Mouse (Mus musculus) heart, postnatal 4 days (tissue): ENCODE results near the gene Myo5c. TPM values are rescaled to one million over a fixed set of nuclear protein-coding genes. Genes with fewer than 3 reads are reported as not detected.
"Not testable (repeated sequence)": the region's sequence is repeated elsewhere in the genome, so short reads cannot be mapped to it uniquely, and the experiment has no call there.

ENCODE experiments used
- DNase-seq: peaks from one replicate; pipeline ENCODE4 v3.0.0; 2021
- total RNA-seq, 2 experiments: library from RNA; stranded (reverse); gene quantifications; 2 replicates each; pipeline ENCODE4 v1.2.3; 2021

Gene Myo5c
- total RNA-seq, 2 experiments from 2014 or later = 3.6 to 5.5 TPM

- DNase-seq = no peak
Observed at GRCm38 (mm10) chr9:75244527-75244926, 12.7 kb downstream of the Myo5c start.

- no peak for DNase-seq
Observed at GRCm38 (mm10) chr9:75246080-75246930, 14.5 kb downstream of the Myo5c start.

GRCm38 (mm10) chr9:75247870-75248269 lies 16.1 kb downstream of the Myo5c start:
- no peak for DNase-seq

- DNase-seq = no peak
Observed at GRCm38 (mm10) chr9:75248359-75248758, 16.5 kb downstream of the Myo5c start.

GRCm38 (mm10) chr9:75248874-75249273 lies 17.1 kb downstream of the Myo5c start:
- DNase-seq = no peak

- not testable (repeated sequence) for DNase-seq
Observed at GRCm38 (mm10) chr9:75253158-75253557, 21.3 kb downstream of the Myo5c start.

GRCm38 (mm10) chr9:75253766-75254165 lies 21.9 kb downstream of the Myo5c start:
- no peak for DNase-seq

- peak; percentile 31 for DNase-seq
Observed at GRCm38 (mm10) chr9:75254196-75254955, 22.6 kb downstream of the Myo5c start.

- no peak for DNase-seq
Observed at GRCm38 (mm10) chr9:75255820-75256545, 24.2 kb downstream of the Myo5c start.

- no peak for DNase-seq
Observed at GRCm38 (mm10) chr9:75258792-75259191, 27.0 kb downstream of the Myo5c start.

GRCm38 (mm10) chr9:75259656-75260055 lies 27.8 kb downstream of the Myo5c start:
- DNase-seq = no peak

GRCm38 (mm10) chr9:75261332-75261872 lies 29.6 kb downstream of the Myo5c start:
- DNase-seq = no peak

GRCm38 (mm10) chr9:75262235-75262826 lies 30.5 kb downstream of the Myo5c start:
- no peak for DNase-seq

GRCm38 (mm10) chr9:75264008-75264718 lies 32.3 kb downstream of the Myo5c start:
- no peak for DNase-seq

- no peak for DNase-seq
Observed at GRCm38 (mm10) chr9:75267147-75267546, 35.3 kb downstream of the Myo5c start.

- no peak for DNase-seq
Observed at GRCm38 (mm10) chr9:75270382-75270781, 38.6 kb downstream of the Myo5c start.

- DNase-seq = no peak
Observed at GRCm38 (mm10) chr9:75271539-75271938, 39.7 kb downstream of the Myo5c start.

- no peak for DNase-seq
Observed at GRCm38 (mm10) chr9:75273646-75274045, 41.8 kb downstream of the Myo5c start.

- no peak for DNase-seq
Observed at GRCm38 (mm10) chr9:75274486-75274885, 42.7 kb downstream of the Myo5c start.

GRCm38 (mm10) chr9:75275051-75275450 lies 43.2 kb downstream of the Myo5c start:
- DNase-seq = no peak

- peak; percentile 60 for DNase-seq
Observed at GRCm38 (mm10) chr9:75280814-75281213, 49.0 kb downstream of the Myo5c start.

GRCm38 (mm10) chr9:75282179-75282578 lies 50.4 kb downstream of the Myo5c start:
- no peak for DNase-seq
